Mouse (Mus musculus) 3T3-L1 (cell line): ENCODE data around the gene Tnfrsf13c.

Source experiments
- DNase-seq: peaks from one replicate; pipeline ENCODE4 v3.0.0-alpha.2; 2015; ENCODE audit warnings: low read depth, low spot score

Tnfrsf13c gene

DNA sequence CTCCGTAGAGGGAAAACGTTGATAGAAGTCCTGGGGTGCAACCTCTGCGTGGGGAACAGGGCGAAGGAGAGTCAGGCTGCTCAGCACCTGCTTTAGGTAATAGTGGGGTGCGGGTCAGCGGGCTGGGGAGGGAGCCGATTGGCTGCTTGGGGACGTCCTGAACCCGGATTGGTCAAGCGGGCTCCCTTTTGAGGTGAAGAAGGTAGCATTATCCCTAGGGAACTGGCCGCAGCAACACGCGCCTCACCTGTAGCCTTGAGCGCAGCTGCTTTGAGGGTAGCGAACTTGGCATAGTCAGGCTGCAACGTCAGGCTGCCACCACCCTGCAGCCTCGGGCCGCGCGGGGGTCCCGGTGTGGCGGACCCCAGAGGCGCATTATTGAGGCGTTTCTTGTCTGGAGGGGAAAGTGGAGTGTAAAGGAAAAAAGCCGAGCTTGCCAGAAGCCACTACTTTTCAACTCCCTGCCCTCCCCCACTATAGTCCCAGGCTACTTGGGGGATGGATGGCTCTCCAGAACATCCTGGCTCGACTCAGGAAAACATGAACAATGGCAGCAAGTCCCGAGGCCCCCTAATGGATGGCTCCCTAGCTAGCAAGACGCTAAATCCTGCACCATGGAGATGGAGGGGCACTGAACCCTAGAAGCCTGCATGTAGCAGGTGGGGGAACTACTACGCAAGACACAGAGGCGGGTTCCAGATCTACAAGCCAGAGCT lies 16.5 kb downstream of the Tnfrsf13c start:
- DNase-seq = no peak

DNA sequence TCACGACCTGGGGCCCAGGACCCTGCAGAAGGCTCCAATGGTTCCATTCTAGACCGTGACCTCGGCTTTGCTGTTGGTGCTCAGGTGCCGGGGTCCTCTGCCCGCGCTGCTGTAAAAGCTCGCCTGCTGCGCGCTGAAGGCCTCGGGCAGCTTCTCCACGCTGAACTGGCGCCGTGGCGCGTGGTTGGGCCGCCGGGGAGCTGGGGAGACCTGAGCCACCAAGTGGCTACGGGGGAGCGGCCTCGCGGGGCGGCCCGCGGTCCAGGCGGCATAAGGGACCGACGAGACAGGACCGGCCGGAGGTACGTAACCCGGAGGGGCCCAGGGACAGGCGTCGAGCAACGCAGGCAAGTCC lies 17.1 kb downstream of the Tnfrsf13c start:
- DNase-seq = no peak

DNA sequence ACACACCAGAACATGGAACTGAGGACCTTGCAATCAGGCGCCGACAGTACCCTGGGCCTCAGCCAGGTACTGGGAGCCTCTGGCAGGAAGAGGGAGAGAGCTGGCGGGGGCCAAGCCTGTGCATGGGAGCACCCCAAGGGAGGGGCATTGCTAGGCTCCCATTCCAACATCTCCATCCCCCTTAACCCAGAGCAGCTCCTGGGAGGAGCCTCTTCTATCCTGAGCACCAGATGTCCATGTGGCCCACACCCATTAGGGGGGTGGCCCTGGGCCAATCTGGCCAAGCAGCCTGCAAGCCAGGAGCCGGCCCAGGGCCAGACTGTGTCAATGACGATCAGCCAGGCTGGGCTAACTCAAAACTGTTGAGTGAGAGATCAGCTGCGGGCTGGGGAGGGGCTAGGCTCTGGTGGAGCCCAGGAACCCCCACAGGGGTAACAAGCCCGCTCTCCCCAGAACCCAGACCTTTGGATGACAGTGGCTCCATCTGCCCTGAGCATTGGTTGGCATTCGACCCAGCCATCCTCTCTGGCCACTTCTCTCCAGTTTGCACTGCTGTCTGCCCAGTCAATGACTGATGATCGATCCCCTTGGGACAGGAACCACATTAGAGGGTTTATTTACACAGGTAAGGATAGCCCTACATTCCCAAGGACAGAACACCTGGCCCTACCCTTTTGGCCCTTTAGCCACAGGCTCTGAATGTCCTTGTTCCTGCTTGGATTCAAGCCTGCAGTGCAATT lies 17.6 kb downstream of the Tnfrsf13c start:
- DNase-seq = peak; percentile 58

DNA sequence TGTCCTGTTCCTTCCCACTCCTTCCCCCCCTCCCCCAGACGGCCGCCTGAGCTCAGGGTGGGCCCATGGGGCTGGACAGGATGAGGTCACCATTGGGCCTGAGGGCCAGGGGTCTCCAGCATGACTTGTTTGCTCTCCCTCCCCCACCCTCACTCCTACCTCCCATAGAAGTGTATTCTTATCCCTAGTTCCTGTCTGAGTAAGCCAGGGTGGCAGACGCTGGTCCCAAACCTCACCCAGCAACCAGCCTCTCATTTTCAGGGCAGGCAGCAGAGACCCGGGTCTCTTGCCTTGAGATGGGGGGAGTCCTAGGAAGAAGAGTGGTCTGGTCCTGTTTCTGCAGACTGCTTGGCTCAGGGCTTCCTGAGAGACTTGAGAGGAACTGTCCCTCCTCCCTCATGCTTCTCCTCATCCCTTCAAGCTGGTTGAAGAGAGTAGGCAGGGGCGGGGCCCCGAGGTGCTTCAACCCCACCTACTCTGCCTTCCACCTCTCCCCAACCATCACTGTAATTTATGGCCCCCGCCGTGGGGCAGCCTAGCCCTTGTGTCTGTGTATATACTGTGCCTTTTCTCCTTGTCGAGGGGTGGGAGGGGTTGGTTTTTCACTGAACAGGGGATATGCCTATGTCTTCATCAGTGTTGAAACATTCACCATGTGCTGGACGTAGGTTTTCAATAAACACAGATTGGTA lies 19.3 kb downstream of the Tnfrsf13c start:
- no peak for DNase-seq

DNA sequence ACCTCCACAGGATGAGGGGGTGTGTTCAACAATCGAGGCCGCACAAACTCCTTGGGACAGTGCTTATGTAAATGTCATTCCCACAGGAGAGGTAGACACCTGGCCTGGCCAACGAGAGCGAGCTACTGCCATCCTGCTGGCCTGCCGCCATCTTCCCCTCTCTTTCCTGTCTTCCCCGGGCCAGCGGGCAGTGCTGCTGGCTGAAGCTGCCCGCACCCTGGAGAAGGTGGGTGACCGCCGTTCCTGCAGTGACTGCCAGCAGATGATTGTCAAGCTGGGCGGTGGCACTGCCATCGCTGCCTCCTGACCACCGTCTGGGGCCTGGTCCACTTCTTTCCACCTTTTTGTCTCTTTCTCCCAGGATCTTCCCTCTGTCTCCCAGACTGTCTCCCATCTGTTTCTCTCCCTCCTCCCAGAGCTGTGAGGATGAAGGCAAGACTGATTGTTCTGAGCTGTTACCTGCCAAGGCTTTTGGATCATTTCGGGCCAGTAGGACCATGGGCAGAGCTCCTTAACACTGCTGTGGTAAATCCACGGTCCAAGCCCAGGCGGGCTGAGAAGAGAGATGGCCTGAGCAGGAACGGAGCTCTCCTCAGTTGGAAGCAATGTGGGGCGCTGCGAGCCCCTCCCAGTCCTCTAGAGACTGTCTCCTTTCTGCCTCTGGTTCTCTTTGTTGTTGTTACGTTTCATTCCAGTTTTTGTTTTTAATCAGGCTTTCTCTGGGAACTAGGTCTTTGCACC lies 20.4 kb downstream of the Tnfrsf13c start:
- DNase-seq = no peak

DNA sequence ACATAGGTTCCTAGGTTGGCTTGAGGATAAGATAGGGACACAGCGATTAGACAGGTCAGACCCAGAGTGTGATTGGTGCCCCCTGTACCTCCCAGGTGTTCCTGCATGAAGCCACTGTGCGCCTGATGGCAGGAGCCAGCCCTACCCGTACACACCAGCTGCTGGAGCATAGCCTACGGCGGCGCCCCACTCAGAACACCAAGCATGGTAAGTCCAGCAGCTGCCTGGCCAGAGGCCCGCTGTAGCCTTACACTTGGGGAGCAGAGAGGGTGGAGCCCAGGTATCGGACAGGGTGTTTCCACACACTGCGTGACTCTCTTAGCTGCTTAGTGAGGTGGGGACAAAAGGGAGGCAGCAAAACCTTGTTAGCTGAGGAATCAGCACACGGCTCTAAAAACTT lies 21.1 kb downstream of the Tnfrsf13c start:
- no peak for DNase-seq

DNA sequence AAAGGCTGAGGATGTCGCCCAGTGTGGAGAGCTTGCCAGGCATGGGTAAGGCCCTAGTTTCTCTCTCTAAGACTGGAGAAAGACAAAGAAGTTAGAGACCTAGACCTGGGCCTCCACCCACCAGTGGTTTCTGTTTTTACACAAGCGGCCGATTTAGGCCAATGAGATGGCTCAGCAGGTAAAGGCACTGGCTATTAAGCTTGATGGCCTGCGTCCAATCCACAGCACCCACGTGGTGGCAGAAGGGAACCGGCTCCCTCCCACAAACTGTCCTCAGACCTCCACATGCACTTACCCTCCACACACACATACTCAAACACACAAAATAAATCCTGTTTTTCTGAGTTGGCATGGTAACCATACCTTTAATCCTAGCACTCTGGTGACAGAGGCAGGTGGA lies 22.1 kb downstream of the Tnfrsf13c start:
- no peak for DNase-seq

DNA sequence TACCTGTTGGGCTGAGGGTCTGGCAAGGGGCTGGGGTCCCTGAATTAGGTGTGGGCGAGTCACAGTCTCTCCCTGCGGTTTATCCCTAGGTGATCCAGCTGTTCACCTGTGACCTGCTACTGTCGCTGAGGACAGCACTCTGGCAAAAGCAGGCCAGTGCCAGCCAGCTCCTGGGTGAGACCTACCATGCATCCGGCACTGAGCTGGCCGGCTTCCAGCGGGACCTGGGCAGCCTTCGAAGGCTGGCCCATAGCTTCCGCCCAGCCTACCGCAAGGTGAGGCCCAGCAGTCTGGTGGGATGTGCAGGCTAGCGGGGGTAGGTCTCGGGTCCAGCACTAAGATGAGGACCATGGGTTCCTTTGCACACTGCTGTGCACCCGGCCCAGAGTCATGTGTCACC lies 24.6 kb downstream of the Tnfrsf13c start:
- no peak for DNase-seq

DNA sequence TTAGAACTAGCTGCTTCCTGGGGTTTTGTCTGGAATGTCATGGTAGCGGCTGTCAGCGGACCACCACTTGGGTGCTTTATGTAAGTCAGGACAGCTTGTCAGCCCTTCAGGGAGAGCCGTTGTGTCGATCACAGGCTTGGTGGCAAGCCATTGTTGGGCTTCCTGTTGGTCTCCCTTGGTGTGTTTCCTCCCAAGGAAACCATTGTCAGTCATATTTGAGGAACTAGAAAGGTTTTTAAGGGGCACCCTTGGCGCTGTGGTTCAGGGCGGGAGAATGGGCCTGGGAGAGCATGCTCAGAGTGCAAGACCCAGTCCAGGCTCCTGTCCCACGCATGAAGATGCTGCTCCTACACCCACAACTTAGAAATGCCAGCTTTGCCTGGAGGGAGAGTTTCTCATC lies 25.8 kb downstream of the Tnfrsf13c start:
- no peak for DNase-seq

DNA sequence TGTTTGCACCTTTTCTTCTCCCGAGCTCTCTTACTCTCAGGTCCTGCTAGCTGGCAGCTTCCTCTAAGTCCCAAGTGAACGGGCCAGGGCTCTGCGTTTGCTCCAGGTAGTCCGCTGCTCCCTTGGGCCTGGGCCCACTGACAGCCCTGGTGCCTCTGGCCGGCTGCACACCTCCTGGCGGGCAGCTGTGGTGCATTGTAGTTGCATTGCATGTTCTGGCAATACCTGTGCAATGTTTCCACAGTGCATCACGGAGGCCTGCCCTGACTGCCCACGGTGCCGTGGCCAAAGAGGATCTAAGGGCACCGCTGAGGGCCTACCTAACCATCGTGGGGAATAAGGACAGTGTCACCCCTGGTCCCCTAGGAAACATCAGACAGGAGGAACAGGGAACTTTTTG lies 26.2 kb downstream of the Tnfrsf13c start:
- DNase-seq = no peak

DNA sequence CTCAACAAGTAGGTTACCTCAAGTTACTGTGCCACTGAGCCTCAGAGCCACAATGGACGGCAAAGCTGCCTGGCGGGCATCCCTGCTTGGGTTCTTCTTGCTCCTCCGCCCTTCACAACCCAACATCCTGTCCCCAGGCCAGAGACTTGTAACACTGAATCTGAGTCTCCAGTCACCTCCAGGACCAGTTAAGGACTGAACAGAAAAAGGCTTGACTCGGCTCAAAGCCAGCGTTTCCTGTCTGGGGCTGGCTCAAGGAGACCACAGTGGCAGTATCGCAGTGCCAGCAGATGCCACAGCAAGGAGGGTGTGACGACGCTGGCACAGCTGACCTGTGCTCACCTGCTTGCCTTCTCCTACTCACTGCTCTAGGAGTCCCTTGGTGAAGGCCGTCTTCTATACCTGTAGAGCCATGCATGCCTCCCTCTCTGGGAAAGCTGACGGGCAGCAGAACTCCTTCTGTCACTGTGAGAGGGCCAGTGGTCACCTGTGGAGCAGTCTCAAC lies 26.9 kb downstream of the Tnfrsf13c start:
- DNase-seq = no peak

DNA sequence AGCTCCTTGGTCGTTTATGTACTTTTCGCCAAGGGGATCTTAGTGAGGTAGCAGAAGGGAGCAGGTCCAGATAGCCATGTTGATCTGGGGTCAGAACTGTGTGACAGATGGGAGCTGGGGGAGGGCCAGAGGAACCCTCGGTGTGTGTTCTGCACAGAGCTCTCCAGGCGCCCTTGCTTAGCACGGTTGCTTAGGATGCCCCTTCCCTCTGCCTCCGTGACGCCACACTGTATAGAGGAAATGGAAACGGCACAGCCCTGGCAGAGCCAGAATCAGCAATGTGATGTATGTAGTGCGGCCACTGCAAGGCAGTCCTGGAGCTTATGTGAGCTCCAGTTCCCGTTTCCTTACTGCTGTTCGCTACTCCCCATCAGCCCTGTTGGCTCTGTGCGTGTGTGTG lies 27.9 kb downstream of the Tnfrsf13c start:
- no peak for DNase-seq

DNA sequence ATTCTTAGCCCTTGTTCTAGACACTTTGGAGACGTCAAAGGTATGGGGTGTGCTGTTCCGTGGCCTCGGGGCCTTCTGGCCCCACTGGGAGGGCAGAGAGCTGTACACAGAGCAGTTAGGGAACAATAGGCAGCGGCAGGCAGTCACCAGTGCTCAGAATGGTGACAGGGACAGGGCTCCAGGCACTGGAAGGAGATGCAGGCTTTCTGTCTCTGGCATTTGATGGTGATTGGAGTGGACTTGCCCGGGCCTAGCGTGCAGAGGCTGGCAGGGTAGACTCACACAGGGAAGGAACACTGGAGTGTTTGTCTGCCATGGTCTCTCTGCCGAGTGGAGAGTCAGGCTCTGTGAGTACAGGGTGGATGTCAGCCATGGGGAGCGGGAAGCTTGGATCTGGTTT lies 31.6 kb downstream of the Tnfrsf13c start:
- DNase-seq = no peak

DNA sequence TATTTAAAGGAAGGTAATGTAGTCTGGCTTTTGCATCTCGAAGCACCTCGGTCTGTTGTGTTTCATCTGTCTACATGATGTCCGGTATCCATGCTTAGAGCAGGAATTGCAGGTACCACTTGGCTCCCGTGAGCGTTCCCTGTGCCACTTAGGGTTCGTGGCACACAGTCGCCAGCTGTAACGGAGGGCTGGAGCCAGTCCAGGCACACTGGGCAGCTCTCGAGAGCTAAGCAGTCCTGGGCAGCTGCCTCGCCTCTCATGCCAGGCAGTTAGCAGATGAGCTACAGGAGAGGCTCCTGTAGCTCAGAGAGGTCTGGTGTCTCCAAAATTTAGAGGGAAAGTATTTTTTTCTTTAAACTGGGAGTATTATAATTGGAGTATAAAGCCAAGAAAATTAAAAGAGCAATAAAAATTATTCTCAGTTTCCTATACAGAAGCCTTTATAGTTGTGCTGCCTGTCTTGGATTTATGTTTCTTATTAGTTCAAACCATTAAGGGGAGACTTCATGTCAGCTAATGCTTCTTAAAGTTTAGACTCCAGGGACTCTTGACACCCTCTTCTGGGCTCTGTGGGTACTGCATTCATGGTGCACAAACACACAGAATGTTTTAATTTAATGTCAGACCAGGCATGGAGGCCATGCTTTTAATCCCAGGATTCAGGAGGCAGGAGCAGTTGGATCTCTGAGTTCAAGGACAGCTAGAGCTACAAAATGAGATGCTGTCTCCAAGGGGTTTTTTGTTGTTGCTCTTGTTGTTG lies 35.5 kb downstream of the Tnfrsf13c start:
- DNase-seq = peak; percentile 74

DNA sequence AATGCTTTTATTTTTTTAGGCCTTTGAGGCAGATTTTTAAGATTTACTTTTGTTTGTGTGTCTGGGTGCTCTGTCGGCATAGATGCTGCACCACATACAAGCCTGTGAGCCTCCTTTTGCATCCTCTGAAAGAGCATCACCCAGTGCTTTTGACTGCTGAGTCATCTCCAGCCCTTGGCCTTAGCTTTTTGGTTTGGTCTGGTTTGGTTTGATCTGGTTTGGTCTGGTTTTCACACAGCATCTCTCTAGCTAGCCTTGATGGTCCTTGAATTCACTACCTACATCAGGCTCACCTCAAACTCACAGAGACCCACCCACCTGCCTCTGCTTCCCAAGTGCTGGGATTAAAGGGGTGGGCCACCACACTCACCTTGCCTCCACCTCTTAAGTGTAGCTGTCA lies 36.2 kb downstream of the Tnfrsf13c start:
- DNase-seq = no peak

DNA sequence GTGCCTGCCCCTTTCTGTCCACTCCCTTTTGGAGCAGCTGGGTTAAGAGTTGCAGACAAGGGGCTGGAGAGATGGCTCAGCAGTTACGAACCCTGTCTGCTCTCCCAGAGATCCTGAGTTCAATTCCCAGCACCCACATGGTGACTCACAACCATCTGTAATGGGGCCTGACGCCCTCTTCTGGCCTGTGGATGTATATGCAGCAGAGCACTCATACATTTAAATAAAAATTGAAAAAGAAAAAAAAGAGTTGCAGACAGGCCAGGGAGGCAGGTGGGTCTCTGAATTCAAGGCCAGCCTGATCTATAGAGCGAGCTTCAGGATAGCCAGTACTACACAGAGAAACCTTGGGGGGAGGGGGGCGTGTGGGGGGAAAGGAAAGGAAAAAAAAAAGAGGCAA lies 36.8 kb downstream of the Tnfrsf13c start:
- DNase-seq = no peak

DNA sequence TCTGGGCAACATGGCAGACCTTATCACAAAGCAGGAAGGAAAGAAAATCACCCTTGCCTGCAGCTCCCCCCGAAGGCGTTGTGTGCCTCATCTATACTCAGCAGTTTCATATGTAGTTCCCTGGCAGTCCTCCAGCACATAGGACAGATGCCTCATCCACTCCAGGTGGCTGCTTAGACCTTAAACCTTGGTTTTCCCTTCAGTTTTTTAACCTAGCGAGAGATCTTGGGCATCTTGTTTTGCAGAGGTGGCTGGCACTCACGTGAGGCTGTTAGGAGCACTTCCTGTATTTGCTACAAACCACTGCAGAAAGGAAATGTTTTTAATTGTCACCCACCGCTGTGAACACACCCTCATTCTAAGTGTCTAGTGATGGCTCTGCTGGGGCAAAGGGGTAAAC lies 37.2 kb downstream of the Tnfrsf13c start:
- no peak for DNase-seq

DNA sequence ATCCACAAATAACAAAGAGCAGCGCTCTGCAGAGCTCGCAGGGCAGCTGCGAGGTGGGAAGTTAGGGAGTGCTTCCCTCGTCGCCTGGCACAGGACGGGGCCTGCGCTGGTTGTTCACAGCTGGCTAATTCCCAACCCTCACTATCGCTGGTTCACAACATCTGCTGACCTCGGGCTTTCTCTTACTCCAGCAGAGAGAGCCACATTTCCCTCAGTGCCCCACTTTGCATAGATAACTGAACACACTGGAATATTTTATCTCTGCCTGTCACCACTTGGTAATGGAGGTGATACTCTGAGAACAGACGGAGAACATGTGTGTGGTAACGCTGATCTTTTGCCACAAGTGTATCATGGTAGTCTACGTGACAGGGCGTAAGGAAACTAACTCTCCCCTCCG lies 38.0 kb downstream of the Tnfrsf13c start:
- DNase-seq = no peak

DNA sequence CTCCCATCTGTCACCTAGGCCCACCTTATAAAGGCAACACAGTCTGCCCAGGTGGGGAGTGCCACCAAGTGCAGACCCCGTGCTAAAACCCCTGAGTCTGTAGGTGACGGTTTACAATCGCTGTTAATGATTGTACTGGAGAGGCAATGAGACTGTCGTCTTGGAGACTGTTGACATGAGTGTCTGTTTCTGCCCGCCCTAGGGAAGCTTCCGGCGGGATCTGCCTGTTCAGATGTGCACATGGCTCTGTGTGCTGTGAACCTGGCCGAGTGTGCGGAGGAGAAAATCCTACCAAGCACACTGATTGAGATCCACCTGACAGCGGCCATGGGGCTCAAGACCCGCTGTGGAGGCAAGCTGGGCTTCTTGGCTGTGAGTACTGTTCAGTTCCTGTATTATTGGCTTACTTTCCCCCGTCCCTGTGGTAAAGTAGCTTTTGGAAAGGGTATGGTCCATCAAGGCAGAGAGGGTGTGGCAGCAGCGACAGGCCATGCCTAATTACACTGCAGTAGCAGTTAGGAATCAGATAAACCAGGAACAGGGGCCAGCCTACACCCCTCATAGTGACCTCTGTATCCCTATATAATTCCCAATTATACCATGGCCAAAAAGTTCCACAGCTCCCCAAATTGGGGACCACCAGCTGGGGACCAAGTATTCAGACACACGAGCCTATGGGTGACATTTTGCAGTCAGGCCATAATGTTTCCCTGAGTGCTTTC lies 38.9 kb downstream of the Tnfrsf13c start:
- DNase-seq = no peak

DNA sequence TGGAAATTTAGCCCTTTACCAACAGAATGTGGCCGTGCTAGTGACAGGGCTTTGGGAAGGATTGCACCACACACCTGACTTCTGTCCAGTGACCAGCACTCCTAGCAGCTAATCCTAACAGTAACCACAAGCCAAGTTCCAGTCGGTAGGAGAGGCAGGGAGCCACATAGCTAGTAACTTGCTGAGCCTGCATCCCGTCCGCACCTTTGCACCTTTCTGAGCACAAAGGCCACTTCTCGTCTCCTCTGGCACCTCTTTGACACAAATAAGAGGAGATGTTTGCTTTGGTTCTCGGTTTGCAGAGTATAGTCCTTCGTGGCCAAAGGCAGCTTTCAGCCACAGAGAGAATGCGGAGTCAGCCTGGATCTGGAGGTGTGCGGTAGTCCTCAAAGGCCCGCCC lies 39.5 kb downstream of the Tnfrsf13c start:
- DNase-seq = no peak

DNA sequence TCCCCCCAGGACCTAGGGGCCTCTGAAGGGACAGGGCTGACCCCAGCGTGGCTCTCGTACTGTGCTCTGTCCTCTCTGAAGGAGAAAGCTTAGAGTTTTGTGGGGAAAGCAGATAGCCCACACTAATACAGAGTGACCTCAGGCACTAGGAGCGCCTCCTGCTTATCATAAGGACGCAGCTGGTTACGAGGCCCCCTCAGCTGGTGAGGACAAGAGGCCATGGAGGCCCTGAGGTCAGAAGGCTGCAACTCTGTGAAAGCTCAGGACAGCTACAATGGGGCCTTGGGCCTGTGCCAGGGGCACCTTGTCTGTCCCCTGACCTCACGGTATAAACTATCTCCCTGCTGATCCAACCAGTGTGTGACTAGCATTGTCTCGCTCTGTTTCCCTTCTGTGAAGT lies 40.0 kb downstream of the Tnfrsf13c start:
- no peak for DNase-seq
